Comparison of ENCODE assay signal across 16 mouse cellular contexts in genomic region chr8:117612861-117613260, GRCm38 (mm10).
DNase-seq lines count a peak whose midpoint lies in the region.
"Had no signal": no experiment of that assay in that cellular context is flagged by ENCODE, and none has a peak within 500 bp of the region (broad histone marks: within the 10 kb centered on the region; RNA-seq: fewer than 3 reads in every experiment).

No protein-coding gene starts in this region.

- DNase-seq in embryo, embryonic 10 days (ENCODE audit: low spot score): peak; percentile 14
- no peak for DNase-seq in embryo, embryonic 11 days
- DNase-seq in R1 (ENCODE audit: low read depth, low spot score): peak; percentile 74
- DNase-seq in embryo, embryonic 9.5 days (ENCODE audit: extremely low spot score): peak; percentile 7
- DNase-seq in urinary bladder, postnatal 25 days (ENCODE audit: low spot score): no peak
- no peak for DNase-seq in spleen, postnatal 36 days (ENCODE audit: low spot score in 2 of 2)
- DNase-seq: adrenal gland, adult 2 months; adrenal gland, postnatal 14 days; cerebellum, adult 11 months; cerebellum, adult 2 months; cerebellum, adult 9-11 months; cerebellum, postnatal 25 days; gastrocnemius, postnatal 25 days; heart, adult 18-20 months; heart, postnatal 10 days; heart, postnatal 4 days had no signal

Comparison
In these comparisons a context has a peak if more than half of its experiments do, and no peak if none do; other contexts are left out.
1. DNase-seq: peak in embryo, embryonic 10 days (single experiment), R1 (single experiment) and embryo, embryonic 9.5 days (single experiment); none in embryo, embryonic 11 days (single experiment), urinary bladder, postnatal 25 days (single experiment) and spleen, postnatal 36 days (0 of 2).